Mouse (Mus musculus): ENCODE results near the gene Sfn. TPM values are rescaled to one million over a fixed set of nuclear protein-coding genes. Genes with fewer than 3 reads are reported as not detected.

Sfn gene
- polyA plus RNA-seq, 1 experiment from 2014 or later: 1.2 TPM

DNA sequence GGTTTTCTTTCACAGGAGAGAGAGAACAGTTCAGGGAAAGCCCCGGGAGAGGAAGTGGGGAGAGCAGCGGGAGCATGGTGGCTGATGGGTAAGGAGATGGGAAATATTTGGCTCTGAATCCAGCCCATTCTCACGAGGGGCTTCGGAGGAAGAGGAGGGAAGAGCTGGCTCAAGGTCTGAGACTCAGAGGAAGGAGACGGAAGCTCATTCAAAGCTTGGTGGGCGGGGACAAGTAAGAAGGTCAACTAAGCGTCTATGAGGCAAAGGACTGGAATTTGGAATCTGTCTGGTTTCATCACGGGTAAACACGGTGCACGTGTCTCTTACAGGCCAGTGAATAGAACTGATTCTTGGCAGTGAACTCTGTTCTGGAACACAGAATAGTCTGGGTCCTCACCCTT, 31.9 kb downstream of the Sfn start:
- H3K27me3 ChIP-seq: no peaks in the 10 kb centered on the region
- WGBS: 65% methylated on average over 10 of the region's 10 CpGs
- H3K4me3 ChIP-seq (replicated peaks): no peak overlapping the region
- peaks cover 7% of the 10 kb centered on the region for H3K4me1 ChIP-seq (replicated peaks)
- H3K9ac ChIP-seq (replicated peaks): no peak overlapping the region
- H3K36me3 ChIP-seq: no peaks in the 10 kb centered on the region
- no peak for ATAC-seq
- H3K4me2 ChIP-seq (replicated peaks): no peak overlapping the region
- no peak overlapping the region for H3K27ac ChIP-seq
- no peaks in the 10 kb centered on the region for H3K9me3 ChIP-seq

DNA sequence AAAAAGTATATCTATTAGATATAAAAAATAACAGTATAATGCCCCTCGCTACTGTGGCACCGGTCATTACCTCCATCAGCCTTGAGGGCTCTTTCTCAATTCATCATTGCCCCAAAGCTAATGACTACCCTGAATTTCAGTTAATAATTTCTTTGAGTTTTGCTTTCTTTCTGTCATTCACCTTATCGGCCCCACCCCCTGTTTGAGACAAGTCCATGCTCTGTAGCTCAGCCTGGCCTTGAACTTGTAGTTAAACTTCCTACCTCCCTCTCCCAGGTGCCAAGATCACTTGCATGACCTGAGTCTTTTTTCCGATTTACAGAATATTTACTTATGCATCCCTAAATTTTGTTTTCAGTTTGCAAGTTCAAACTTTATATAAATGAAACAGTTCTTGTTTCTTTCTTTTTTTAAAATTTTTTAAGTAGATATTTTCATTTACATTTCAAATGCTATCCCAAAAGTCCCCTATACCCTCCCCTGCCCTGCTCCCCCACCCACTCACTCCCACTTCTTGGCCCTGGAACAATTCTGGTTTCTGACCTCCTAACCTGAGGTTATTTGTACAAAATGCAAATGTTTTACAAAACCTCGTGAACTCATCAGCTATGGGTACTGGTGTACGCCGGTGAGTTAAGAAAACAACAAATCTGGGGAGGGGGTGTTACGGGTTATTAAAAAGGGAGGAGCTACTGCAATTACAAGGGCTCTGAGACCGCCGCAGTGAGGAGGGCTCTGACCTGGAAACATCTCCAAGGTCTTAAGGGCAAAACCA, 32.5 kb downstream of the Sfn start:
- WGBS: 81% methylated on average over 10 of the region's 10 CpGs
- Histone ChIP-seq H3K4me3 (replicated peaks) (no peak overlapping the region), H3K4me2 (replicated peaks) (no peak overlapping the region), H3K9ac (replicated peaks) (no peak overlapping the region), H3K27ac (no peak overlapping the region), H3K9me3 (peaks cover 2% of the 10 kb centered on the region), H3K36me3 (no peaks in the 10 kb centered on the region), H3K4me1 (replicated peaks) (peaks cover 5% of the 10 kb centered on the region; the same call in 1 of the 2 replicates), H3K27me3 (no peaks in the 10 kb centered on the region)
- no peak for ATAC-seq

- no peaks in the 10 kb centered on the region for H3K36me3 ChIP-seq
- 31% methylated on average over 8 of the region's 8 CpGs for WGBS
- H3K4me2 ChIP-seq (replicated peaks): no peak overlapping the region
- no peak for ATAC-seq
- H3K27me3 ChIP-seq: no peaks in the 10 kb centered on the region
- no peak overlapping the region for H3K9ac ChIP-seq (replicated peaks)
- H3K4me3 ChIP-seq (replicated peaks): no peak overlapping the region
- peaks cover 5% of the 10 kb centered on the region for H3K9me3 ChIP-seq
- H3K4me1 ChIP-seq (replicated peaks): no peaks in the 10 kb centered on the region
- H3K27ac ChIP-seq: no peak overlapping the region
Measured at GRCm38 (mm10) chr4:133567251-133567650, 34.7 kb downstream of the Sfn start.

DNA sequence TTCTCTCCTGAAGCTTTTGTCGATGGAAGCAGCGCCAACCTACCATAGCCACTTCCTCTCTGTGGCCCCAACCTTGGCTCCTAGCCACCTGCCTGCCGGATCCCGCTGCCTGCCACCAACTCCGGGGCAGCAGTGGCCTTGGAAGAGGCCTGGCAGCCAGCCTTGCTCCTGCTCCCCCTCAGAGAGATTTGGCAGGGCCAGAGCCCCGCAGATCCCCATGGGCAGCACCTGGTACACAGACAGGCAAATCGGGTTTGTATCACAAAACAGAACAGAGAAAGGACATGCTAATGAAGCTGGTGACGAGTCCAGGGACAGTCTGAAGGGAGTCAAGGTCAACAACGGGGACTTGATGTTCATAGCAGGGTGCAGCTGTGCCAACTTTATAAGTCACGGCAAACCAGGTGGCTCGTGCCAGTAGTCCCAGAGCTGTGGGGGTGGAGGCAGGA, 38.8 kb downstream of the Sfn start:
- Histone ChIP-seq H3K4me2 (replicated peaks) (no peak overlapping the region), H3K4me1 (replicated peaks) (no peaks in the 10 kb centered on the region), H3K27me3 (no peaks in the 10 kb centered on the region), H3K27ac (no peak overlapping the region), H3K4me3 (replicated peaks) (no peak overlapping the region), H3K9ac (replicated peaks) (no peak overlapping the region), H3K36me3 (no peaks in the 10 kb centered on the region), H3K9me3 (peaks cover 5% of the 10 kb centered on the region)
- no peak for ATAC-seq
- 73% methylated on average over 11 of the region's 11 CpGs for WGBS

DNA sequence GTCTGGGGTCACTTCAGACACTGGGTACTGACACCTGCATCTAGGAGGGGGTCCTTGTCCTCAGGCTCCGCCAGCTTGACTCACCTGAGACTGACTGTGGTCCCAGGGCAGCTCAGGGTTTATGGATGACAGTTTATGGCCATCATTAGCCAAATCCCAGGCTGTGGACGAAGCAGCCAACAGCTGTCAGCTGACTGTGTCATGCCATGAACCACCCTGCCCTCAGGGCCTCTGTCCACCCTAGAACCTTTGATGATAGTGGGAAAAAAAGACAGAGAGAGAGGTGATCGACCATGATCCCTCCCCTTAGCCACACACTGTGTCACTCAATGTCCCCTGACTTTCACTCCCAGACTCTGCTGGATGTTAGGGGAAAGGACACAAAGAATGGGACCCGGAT, 40.3 kb downstream of the Sfn start:
- Histone ChIP-seq H3K9me3 (peaks cover 5% of the 10 kb centered on the region), H3K27me3 (no peaks in the 10 kb centered on the region), H3K4me3 (replicated peaks) (no peak overlapping the region), H3K36me3 (no peaks in the 10 kb centered on the region), H3K4me1 (replicated peaks) (no peaks in the 10 kb centered on the region), H3K27ac (no peak overlapping the region), H3K4me2 (replicated peaks) (no peak overlapping the region), H3K9ac (replicated peaks) (no peak overlapping the region)
- no peak for ATAC-seq
- WGBS: 81% methylated on average over 4 of the region's 4 CpGs

DNA sequence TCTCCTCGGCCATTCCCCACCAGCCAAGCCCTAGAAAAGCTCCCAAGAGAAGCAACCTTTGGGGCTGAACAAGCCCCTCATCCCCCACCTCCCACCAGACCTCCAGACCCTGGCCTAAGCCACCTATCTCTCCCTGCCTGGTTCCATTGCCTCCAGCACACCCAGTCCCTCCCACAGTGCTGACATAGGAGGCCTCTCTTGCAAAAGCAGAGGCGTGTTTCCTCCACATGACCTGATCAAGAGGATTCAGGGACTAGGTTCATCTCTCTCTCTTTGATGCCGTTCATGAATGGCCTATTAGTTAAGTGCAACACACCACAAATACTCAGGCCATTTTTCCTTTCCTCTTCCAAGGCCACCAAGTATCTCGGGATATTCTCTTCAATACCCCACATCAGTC, 42.1 kb downstream of the Sfn start:
- no peaks in the 10 kb centered on the region for H3K4me1 ChIP-seq (replicated peaks)
- no peak overlapping the region for H3K27ac ChIP-seq
- H3K4me3 ChIP-seq (replicated peaks): no peak overlapping the region
- no peak for ATAC-seq
- WGBS: 78% methylated on average over 4 of the region's 4 CpGs
- no peak overlapping the region for H3K9ac ChIP-seq (replicated peaks)
- H3K9me3 ChIP-seq: peaks cover 5% of the 10 kb centered on the region
- H3K27me3 ChIP-seq: no peaks in the 10 kb centered on the region
- H3K4me2 ChIP-seq (replicated peaks): no peak overlapping the region
- no peaks in the 10 kb centered on the region for H3K36me3 ChIP-seq

DNA sequence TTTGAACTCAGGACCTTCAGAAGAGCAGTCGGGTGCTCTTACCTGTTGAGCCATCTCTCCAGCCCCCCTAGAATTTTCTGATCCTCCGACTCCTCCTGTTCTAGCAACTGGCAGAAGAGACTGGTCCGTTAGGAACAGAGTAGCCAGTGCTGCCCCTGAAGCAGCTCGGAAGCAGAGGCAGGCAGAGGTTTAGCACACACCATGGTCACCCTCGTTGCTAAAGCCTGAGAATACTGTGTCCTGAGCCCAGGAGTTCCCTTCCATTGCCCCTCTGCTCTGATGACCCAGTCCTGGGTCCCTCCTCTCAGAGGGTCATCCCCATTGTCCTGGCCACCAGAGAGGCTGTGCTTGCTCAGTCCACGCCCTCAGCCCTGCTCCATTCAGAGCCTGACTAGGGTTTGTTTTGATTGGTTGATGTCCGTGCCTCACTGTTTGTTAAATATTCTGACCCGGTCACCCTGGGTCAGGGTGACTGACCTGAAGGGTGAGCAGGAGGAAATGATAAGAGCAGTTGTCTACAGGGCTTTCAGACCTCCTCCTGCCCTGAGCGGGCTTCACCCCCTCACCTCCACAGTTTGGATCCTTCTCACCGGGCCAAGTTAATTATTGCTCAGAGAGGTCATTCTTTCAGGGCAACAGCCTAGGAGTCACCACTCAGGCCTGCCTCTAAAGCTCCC, 44.8 kb downstream of the Sfn start:
- H3K4me2 ChIP-seq (replicated peaks): no peak overlapping the region
- no peak overlapping the region for H3K27ac ChIP-seq
- 42% methylated on average over 10 of the region's 10 CpGs for WGBS
- ATAC-seq: no peak
- H3K9ac ChIP-seq (replicated peaks): no peak overlapping the region
- H3K4me1 ChIP-seq (replicated peaks): no peaks in the 10 kb centered on the region
- H3K9me3 ChIP-seq: no peaks in the 10 kb centered on the region
- 0 out of 2 replicates have a peak, but pooled peaks cover 2% of the 10 kb centered on the region for H3K27me3 ChIP-seq
- H3K4me3 ChIP-seq (replicated peaks): no peak overlapping the region
- no peaks in the 10 kb centered on the region for H3K36me3 ChIP-seq

DNA sequence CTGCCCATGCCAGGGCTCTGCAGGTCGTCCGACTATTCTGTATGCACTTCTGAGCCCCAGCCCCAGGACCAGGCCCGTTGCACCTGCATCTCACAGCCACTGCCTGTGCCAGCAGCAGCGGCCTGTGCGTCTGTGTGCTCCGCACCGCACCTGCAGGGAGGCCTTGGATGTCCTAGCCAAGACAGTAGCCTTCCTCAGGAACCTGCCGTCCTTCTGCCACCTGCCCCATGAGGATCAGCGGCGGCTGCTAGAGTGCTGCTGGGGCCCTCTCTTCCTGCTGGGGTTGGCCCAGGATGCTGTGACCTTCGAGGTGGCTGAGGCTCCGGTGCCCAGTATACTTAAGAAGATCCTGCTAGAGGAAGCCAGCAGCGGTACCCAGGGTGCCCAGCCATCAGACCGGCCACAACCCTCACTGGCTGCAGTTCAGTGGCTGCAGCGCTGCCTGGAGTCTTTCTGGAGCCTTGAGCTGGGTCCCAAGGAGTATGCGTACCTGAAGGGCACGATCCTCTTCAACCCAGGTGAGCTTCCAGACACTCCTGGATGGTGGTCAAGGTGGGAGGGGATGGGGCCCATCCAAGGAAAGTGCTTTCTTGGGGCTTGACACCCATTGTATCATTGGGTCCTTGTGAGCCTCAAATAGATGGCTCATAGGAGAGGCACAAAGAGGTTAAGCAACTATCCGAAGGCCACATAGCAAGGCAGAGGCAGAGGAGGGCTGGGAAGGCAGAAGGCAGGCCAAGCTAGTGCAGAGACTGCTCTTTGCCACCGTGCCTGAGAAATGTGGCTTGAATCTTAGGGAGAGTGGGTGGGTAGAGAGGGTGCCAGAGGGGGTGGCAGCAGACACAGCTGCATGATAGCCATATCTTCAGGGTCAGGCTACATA, 48.3 kb downstream of the Sfn start:
- Histone ChIP-seq H3K27ac (no peak overlapping the region), H3K4me3 (replicated peaks) (no peak overlapping the region), H3K27me3 (peaks cover 10% of the 10 kb centered on the region; the same call in 1 of the 2 replicates), H3K9ac (replicated peaks) (no peak overlapping the region), H3K36me3 (no peaks in the 10 kb centered on the region), H3K4me1 (replicated peaks) (no peaks in the 10 kb centered on the region), H3K9me3 (no peaks in the 10 kb centered on the region), H3K4me2 (replicated peaks) (no peak overlapping the region)
- ATAC-seq: no peak
- 76% methylated on average over 19 of the region's 19 CpGs for WGBS

DNA sequence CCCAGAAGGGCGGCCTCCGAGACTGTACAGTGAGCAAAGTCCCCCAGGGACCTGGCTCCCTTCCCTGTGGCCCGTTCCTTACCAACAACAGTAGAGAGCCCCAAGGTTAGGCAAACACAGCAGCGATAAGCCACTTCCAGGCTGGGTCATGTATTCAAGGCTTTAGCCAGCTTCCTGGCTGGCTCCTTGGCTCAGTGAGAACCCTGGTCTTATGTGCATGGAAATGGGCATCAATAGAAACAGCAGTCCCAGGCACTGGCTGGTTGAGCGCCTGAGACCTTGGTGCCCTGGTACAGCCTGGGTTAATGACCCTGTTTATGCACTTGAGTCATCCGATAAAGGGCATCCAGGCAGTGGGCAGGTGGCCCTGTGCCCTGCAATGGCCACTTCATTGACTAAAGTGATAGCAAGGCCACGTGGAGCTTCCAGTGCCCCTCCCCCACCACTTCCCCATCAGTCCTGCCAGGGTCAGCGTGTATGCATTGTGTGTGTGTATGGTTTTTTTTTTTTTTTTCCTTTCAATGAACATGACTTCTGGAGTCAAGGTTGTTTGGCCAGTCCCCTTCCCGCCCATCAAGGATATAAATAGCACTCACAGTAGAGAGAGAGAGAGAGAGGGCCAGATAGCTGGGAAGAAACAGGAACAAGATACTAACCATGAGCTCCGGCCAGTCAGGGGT, 49.1 kb downstream of the Sfn start, which contains the start of gene Nr0b2:
Nr0b2 (plus strand) TSS at position 609 of the 680 bp plus-strand sequence.
- H3K9me3 ChIP-seq: no peaks in the 10 kb centered on the region
- no peak within 1 kb of the TSS for H3K4me2 ChIP-seq (replicated peaks)
- 79% methylated on average over 10 of the region's 10 CpGs for WGBS
- H3K27me3 ChIP-seq: peaks cover 10% of the 10 kb centered on the region; the same call in 1 of the 2 replicates
- H3K4me1 ChIP-seq (replicated peaks): no peaks in the 10 kb centered on the region
- no peak within 1 kb of the TSS for H3K4me3 ChIP-seq (replicated peaks)
- no peak within 1 kb of the TSS for H3K27ac ChIP-seq
- no peak for ATAC-seq
- no peak within 1 kb of the TSS for H3K9ac ChIP-seq (replicated peaks)
- H3K36me3 ChIP-seq: no peaks in the 10 kb centered on the region

DNA sequence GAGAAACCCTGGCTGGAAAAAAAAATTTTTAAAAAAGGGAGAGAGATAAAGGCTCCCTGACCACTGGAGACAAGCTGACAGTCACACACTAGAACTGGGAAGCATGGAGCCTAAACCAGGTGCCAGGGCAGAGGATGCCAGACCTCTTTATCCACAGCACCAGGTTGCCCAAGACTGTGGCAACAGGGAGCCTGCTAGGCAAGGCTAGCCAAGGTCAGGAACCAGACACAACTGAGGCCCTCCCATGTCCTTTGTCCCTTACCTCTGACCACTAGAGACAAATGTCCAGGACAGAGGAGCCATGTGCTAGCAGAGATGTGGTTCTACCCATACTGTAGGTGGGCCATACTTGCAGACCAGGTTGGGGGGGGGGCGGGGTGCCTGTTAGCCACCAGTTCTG, 49.9 kb downstream of the Sfn start:
- Histone ChIP-seq H3K27me3 (peaks cover 10% of the 10 kb centered on the region; the same call in 1 of the 2 replicates), H3K36me3 (no peaks in the 10 kb centered on the region), H3K4me1 (replicated peaks) (no peaks in the 10 kb centered on the region), H3K9ac (replicated peaks) (no peak overlapping the region), H3K27ac (no peak overlapping the region), H3K4me3 (replicated peaks) (no peak overlapping the region), H3K4me2 (replicated peaks) (no peak overlapping the region), H3K9me3 (no peaks in the 10 kb centered on the region)
- 94% methylated on average over 1 of the region's 1 CpGs for WGBS
- ATAC-seq: no peak

Data from midbrain, embryonic 13.5 days (tissue).